Mouse (Mus musculus): ENCODE results near the gene Kif22. TPM values are rescaled to one million over a fixed set of nuclear protein-coding genes. Genes with fewer than 3 reads are reported as not detected.

The Kif22 gene
- polyA plus RNA-seq, 1 experiment = 9.1 TPM

GRCm38 (mm10) chr7:127019306-127019960, 22.8 kb downstream of the Kif22 start:
- WGBS = 8% methylated on average over 14 of the region's 14 CpGs
- no peak for TF ChIP-seq CTCF (IDR thresholded peaks at IDR 0.05; ENCODE audit: borderline replicate concordance, insufficient read depth, low read depth, low read length)
- DNase-seq = no peak
- Histone ChIP-seq H3K4me3 (replicated peaks; ENCODE audit: insufficient read depth, low read depth, low read length) (peak overlapping the region; percentile 80), H3K27me3 (ENCODE audit: control insufficient read depth, insufficient read depth, low read length) (no peaks in the 10 kb centered on the region), H3K27ac (ENCODE audit: insufficient read depth, low read length) (peak overlapping the region; percentile 91), H3K4me1 (ENCODE audit: control insufficient read depth, insufficient read depth, low read length) (peaks cover 33% of the 10 kb centered on the region)

GRCm38 (mm10) chr7:127018416-127019305, 23.6 kb downstream of the Kif22 start:
- peak overlapping the region; percentile 80 for H3K4me3 ChIP-seq (replicated peaks; ENCODE audit: insufficient read depth, low read depth, low read length)
- TF ChIP-seq POLR2A (IDR thresholded peaks at IDR 0.05; ENCODE audit: borderline replicate concordance, insufficient read depth, low read length) = no peak
- TF ChIP-seq CTCF (IDR thresholded peaks at IDR 0.05; ENCODE audit: borderline replicate concordance, insufficient read depth, low read depth, low read length) = no peak
- WGBS = 39% methylated on average over 15 of the region's 15 CpGs

GRCm38 (mm10) chr7:127017950-127018345, 24.3 kb downstream of the Kif22 start:
- Histone ChIP-seq H3K27me3 (ENCODE audit: control insufficient read depth, insufficient read depth, low read length) (no peaks in the 10 kb centered on the region), H3K27ac (ENCODE audit: insufficient read depth, low read length) (peak overlapping the region; percentile 91), H3K4me3 (replicated peaks; ENCODE audit: insufficient read depth, low read depth, low read length) (peak overlapping the region; percentile 80), H3K4me1 (ENCODE audit: control insufficient read depth, insufficient read depth, low read length) (peaks cover 27% of the 10 kb centered on the region)
- peak in 1 of 2 experiments; percentile 50 for DNase-seq
- TF ChIP-seq CTCF (IDR thresholded peaks at IDR 0.05; ENCODE audit: borderline replicate concordance, insufficient read depth, low read depth, low read length) (no peak), POLR2A (IDR thresholded peaks at IDR 0.05; ENCODE audit: borderline replicate concordance, insufficient read depth, low read length) (no peak)
- WGBS = 22% methylated on average over 6 of the region's 6 CpGs

More at GRCm38 (mm10) chr7:127018416-127019305, 23.6 kb downstream of the Kif22 start:
- DNase-seq = peak; percentile 38 to 59
- Histone ChIP-seq H3K4me1 (ENCODE audit: control insufficient read depth, insufficient read depth, low read length) (peaks cover 30% of the 10 kb centered on the region), H3K27me3 (ENCODE audit: control insufficient read depth, insufficient read depth, low read length) (no peaks in the 10 kb centered on the region), H3K27ac (ENCODE audit: insufficient read depth, low read length) (peak overlapping the region; percentile 91)

GRCm38 (mm10) chr7:127016971-127017949, 25.0 kb downstream of the Kif22 start, which contains the start of gene Pagr1a:
Gene Pagr1a (minus strand): TSS chr7:127017352.
- H3K4me1 ChIP-seq (ENCODE audit: control insufficient read depth, insufficient read depth, low read length) = peaks cover 28% of the 10 kb centered on the region
- H3K27ac ChIP-seq (ENCODE audit: insufficient read depth, low read length) = peak within 1 kb of the TSS; percentile 98
- H3K27me3 ChIP-seq (ENCODE audit: control insufficient read depth, insufficient read depth, low read length) = no peaks in the 10 kb centered on the region
- under 1% methylated on average over 39 of the region's 39 CpGs for WGBS
- H3K4me3 ChIP-seq (replicated peaks; ENCODE audit: insufficient read depth, low read depth, low read length) = peak within 1 kb of the TSS; percentile 93
- TF ChIP-seq CTCF (IDR thresholded peaks at IDR 0.05; ENCODE audit: borderline replicate concordance, insufficient read depth, low read depth, low read length) (peak; percentile 74; the same call in 1 of the 2 replicates), POLR2A (IDR thresholded peaks at IDR 0.05; ENCODE audit: borderline replicate concordance, insufficient read depth, low read length) (peak; percentile 86)
- DNase-seq = peak; percentile 98

GRCm38 (mm10) chr7:127016486-127016938, 25.8 kb downstream of the Kif22 start:
- peak in 1 of 2 experiments; percentile 76 for DNase-seq

GRCm38 (mm10) chr7:127016481-127016485, 26.0 kb downstream of the Kif22 start, which contains the start of gene Pagr1b:
Gene Pagr1b (minus strand): TSS chr7:127016484.
- H3K27ac ChIP-seq (ENCODE audit: insufficient read depth, low read length) = peak within 1 kb of the TSS; percentile 98
- no peak for DNase-seq
- TF ChIP-seq POLR2A (IDR thresholded peaks at IDR 0.05; ENCODE audit: borderline replicate concordance, insufficient read depth, low read length) = no peak
- no peak for TF ChIP-seq CTCF (IDR thresholded peaks at IDR 0.05; ENCODE audit: borderline replicate concordance, insufficient read depth, low read depth, low read length)
- H3K4me1 ChIP-seq (ENCODE audit: control insufficient read depth, insufficient read depth, low read length) = peaks cover 25% of the 10 kb centered on the region
- peak within 1 kb of the TSS; percentile 93 for H3K4me3 ChIP-seq (replicated peaks; ENCODE audit: insufficient read depth, low read depth, low read length)
- no peaks in the 10 kb centered on the region for H3K27me3 ChIP-seq (ENCODE audit: control insufficient read depth, insufficient read depth, low read length)

More at GRCm38 (mm10) chr7:127016486-127016938, 25.8 kb downstream of the Kif22 start:
- Histone ChIP-seq H3K4me3 (replicated peaks; ENCODE audit: insufficient read depth, low read depth, low read length) (peak overlapping the region; percentile 93), H3K4me1 (ENCODE audit: control insufficient read depth, insufficient read depth, low read length) (peaks cover 26% of the 10 kb centered on the region), H3K27me3 (ENCODE audit: control insufficient read depth, insufficient read depth, low read length) (no peaks in the 10 kb centered on the region), H3K27ac (ENCODE audit: insufficient read depth, low read length) (peak overlapping the region; percentile 98)
- TF ChIP-seq CTCF (IDR thresholded peaks at IDR 0.05; ENCODE audit: borderline replicate concordance, insufficient read depth, low read depth, low read length) (no peak), POLR2A (IDR thresholded peaks at IDR 0.05; ENCODE audit: borderline replicate concordance, insufficient read depth, low read length) (peak; percentile 49)
- WGBS = under 1% methylated on average over 22 of the region's 22 CpGs

GRCm38 (mm10) chr7:127016081-127016480, 26.2 kb downstream of the Kif22 start:
- 2% methylated on average over 10 of the region's 10 CpGs for WGBS
- Histone ChIP-seq H3K27me3 (ENCODE audit: control insufficient read depth, insufficient read depth, low read length) (no peaks in the 10 kb centered on the region), H3K4me3 (replicated peaks; ENCODE audit: insufficient read depth, low read depth, low read length) (peak overlapping the region; percentile 93), H3K27ac (ENCODE audit: insufficient read depth, low read length) (peak overlapping the region; percentile 98), H3K4me1 (ENCODE audit: control insufficient read depth, insufficient read depth, low read length) (peaks cover 25% of the 10 kb centered on the region)
- DNase-seq = peak; percentile 72 to 82
- TF ChIP-seq CTCF (IDR thresholded peaks at IDR 0.05; ENCODE audit: borderline replicate concordance, insufficient read depth, low read depth, low read length) = no peak
- peak; percentile 23; the same call in 1 of the 2 replicates for TF ChIP-seq POLR2A (IDR thresholded peaks at IDR 0.05; ENCODE audit: borderline replicate concordance, insufficient read depth, low read length)

Measured in cerebellum, adult 2 months (tissue).